Mouse (Mus musculus): ENCODE measurements at regions not wholly inside any gene's neighbourhood (a gene's known extent, or its start where the extent isn't known, plus 50 kb on each side); places are given as distances from the start of the nearest gene placed in this dataset.

- no peak for DNase-seq (ENCODE audit: low spot score in 2 of 2)
These were observed 189.3 kb upstream of the Jade1 start for GRCm38 (mm10) chr3:41366264-41366663.

DNA sequence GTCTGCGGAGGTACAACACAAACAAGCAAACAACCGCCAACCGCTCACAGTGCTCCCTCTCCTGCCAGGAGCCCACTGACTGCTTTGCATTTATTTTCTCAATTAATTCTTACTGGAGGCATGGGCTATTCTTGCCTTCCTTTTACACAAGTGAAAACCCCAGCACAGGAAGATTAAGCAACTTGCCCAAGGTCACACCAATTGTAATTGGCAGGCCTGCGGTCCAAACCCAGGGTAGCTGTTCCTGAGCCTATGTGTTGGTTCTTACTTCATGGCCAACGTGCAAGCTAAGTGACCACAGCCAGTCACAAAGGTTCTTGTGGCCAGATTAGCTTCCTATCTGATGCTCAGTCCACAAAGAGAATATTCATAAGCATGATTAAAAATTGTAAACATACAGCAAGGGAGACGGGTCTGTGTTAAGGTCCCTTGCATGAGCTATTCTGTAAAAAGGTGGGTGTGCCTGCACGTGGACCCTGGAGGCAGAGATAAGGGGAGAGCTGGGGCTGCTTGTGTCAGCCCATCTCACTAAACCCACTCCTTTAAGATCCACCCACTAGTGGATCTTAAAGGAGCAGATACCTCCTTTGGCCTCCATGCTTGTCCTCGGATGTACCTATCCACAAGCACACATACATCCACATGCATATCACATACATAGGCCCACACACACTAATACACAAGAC lies 190.2 kb upstream of the Jade1 start:
- DNase-seq (ENCODE audit: low spot score in 2 of 2): no peak

GRCm38 (mm10) chr3:41363947-41364346 lies 191.6 kb upstream of the Jade1 start:
- no peak for DNase-seq (ENCODE audit: low spot score in 2 of 2)

GRCm38 (mm10) chr3:41360231-41360630 lies 195.3 kb upstream of the Jade1 start:
- no peak for DNase-seq (ENCODE audit: low spot score in 2 of 2)

- DNase-seq (ENCODE audit: low spot score in 2 of 2): no peak
These were observed 196.1 kb upstream of the Jade1 start for GRCm38 (mm10) chr3:41359458-41359857.

- DNase-seq (ENCODE audit: low spot score in 2 of 2): no peak
These were observed 202.5 kb upstream of the Jade1 start for GRCm38 (mm10) chr3:41353021-41353420.

DNA sequence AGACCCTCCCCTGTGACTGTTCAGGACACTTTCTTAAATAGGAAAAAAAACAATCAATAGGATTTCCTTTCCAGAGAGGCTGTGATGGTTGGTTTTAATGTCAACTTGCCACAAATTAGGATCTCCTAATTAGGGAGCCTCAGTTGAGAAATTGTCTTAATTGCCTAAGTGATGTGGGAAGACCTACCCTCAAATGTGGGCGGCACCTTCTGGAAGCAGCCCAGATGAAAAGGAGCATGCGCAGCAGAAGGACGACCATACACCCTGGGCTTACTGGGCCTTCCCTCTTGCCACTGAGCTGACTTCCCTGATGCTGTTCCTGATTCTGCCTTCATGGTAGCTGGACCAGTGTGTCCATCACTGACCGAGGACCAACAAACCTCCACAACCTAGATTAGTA lies 203.7 kb upstream of the Jade1 start:
- no peak for DNase-seq (ENCODE audit: low spot score in 2 of 2)

- DNase-seq (ENCODE audit: low spot score in 2 of 2): no peak
These were observed 204.3 kb upstream of the Jade1 start for GRCm38 (mm10) chr3:41351091-41351685.

DNA sequence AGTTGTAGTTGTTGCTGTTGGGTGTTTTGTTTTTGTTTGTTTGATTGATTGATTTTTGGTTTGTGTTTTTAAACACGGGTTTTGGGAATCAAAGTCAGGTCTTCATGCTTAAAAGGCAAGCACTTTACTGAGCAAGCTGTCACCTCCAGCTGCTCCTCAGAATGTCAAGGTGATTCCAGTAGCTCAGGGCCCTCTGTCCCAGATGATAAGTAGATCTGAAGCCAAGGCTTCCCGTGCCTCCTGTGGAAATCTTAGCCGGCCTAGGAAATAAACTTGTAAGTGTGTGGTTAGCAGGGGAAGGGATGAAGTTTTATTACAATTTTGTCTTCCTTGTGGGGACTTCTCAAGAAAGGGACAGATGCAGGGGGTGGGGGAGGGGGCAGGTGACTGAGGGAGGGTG lies 205.2 kb upstream of the Jade1 start:
- DNase-seq (ENCODE audit: low spot score in 2 of 2): no peak

DNA sequence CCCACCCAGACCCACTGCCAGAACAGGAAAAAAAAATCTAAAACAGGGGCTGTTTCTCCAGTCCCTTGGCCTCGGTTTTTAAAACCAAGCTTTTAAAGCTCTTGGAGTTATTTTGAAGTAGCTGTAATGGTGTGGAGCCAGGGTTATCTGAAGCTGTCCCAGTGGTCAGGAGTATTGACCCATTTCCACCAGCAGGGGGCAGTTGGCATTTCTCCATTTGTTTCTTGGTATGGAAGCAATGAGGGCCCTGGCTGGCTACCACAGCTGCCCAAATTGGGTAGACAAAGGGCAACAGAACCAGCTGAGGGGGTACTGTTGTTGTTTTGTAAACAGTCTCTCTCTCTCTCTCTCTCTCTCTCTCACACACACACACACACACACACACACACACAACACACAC lies 206.7 kb upstream of the Jade1 start:
- DNase-seq (ENCODE audit: low spot score in 2 of 2): no peak

GRCm38 (mm10) chr3:41346863-41347262 lies 208.7 kb upstream of the Jade1 start:
- no peak for DNase-seq (ENCODE audit: low spot score in 2 of 2)

DNA sequence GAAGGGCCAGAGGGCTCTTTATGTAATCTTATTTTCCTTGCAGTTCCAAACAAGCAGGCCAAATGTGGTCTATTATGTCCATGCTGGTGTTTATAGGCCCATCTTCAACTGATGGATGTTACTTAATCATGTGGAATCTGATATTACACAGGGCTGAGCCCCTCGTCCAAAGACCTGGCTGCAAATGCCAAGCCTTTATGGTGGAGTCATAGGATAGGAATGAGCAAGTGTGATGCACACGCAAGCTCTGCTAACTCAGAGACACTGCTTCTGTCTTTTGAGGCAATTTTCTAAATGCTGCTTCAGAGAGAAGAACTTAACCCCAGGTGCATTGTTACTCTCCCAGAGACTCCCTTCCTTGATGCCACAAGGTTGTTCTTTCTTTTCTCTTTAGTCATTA lies 212.1 kb upstream of the Jade1 start:
- no peak for DNase-seq (ENCODE audit: low spot score in 2 of 2)

- no peak for DNase-seq (ENCODE audit: low spot score in 2 of 2)
These were observed 223.1 kb upstream of the Jade1 start for GRCm38 (mm10) chr3:41332481-41332880.

DNA sequence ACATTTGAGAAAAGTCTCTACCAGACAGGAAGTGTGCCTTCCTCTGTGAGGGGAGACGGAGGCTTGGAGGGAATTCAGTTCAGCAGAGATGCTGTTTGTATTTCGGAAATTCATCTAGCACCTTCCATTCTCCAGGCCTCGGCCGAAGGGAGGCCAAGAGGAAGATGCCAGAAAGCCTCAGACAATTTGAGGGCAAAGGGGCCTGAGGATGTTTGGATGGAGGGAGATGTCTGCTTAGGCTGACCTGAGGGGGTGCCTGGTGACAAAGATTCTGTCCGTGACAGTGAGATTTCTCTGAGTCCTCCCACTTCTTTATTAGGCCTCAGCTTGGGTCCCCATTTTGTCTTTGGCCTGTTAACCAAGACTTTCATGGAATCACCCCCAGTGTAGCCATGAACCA lies 225.2 kb upstream of the Jade1 start:
- DNase-seq (ENCODE audit: low spot score in 2 of 2): no peak

DNA sequence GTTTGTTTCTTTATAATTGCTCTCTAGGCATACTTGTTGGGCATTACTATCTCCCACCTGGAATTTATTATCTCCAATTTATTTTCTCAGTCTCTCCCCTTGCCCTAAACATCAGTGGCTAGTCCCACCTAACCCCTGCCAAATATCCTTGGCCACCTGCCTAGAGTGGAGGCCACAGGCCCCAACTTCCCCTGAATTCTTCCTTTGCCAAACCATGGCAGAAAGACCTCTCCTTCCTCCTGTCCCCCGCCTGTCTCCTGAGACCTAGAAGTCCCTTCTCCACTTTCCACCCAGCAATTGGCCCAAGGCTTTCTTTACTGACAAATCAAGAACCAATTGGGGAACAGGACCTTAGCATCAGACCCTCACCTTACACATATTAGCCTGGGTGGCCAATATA lies 226.7 kb upstream of the Jade1 start:
- no peak for DNase-seq (ENCODE audit: low spot score in 2 of 2)

DNA sequence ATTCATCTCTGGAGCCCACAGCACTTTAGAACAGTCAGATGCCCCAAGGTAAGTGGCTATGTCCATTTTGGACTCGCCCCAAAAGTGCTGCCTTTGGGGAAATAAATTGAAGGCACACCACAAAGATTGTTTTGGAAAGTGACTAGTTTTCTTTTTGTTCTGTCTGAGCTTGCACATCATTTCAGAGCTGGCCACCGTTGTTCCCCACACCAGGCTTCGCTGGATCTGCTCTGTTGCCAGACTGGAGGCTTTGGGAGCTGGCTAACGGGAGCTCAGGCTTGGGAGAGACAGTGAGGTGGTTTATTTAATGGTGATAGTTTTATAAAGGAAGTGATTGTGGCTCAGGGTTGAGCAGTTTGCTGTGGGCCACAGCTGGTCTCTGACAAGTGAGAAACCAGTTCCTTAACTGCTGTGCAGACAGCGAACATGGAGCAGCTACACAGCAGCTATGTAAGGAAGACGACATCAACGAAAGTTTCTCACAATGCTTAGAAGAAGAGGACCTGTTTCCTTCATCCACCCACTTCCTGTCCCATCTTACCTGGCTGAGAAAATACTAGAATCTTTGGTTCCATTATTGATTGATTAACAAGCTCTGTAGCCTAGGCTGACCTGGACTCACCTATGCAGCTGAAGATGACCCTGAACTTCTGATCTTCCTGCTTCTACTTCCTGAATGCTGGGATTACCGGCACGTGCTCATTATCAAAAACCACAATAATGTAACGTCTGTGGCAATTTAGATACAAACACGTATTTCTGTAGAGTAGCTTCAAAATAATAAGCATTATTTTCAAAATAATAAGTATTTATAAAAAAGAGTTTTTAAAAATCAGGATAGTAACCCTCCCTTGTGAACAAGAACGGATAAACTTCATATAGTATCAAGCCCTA lies 229.1 kb upstream of the Jade1 start:
- DNase-seq (ENCODE audit: low spot score in 2 of 2): no peak

- DNase-seq (ENCODE audit: low spot score in 2 of 2): no peak
These were observed 233.7 kb upstream of the Jade1 start for GRCm38 (mm10) chr3:41321808-41322207.

DNA sequence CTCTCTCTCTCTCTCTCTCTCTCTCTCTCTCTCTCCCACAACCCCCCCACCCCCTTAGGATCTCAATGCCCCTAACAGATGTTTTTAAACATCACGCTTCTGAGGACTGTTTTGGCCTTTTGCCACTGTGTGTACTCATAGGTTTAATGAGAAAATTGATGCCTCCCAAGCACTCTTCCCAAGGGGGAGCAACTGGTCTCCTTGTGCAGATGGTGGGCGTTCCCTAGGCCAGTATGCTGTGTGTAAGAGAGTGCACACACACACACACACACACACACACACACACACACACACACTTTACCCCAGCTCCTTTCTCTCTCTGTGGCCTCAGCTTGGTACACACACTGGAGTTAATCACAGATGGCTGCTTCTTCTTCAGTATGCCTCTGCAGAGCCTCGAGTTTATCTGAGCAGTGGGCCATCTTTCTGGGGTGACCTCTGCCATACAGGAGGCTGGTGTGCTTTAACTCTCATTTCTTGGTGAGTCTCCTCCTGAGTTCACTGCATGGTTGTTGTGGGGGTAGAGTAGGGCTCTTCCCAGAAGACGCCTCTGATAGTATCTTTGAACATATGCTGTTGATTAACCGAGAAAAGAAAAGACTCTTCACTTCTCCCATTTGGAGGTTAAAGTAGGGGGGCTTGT lies 236.2 kb upstream of the Jade1 start:
- DNase-seq (ENCODE audit: low spot score in 2 of 2): no peak

DNA sequence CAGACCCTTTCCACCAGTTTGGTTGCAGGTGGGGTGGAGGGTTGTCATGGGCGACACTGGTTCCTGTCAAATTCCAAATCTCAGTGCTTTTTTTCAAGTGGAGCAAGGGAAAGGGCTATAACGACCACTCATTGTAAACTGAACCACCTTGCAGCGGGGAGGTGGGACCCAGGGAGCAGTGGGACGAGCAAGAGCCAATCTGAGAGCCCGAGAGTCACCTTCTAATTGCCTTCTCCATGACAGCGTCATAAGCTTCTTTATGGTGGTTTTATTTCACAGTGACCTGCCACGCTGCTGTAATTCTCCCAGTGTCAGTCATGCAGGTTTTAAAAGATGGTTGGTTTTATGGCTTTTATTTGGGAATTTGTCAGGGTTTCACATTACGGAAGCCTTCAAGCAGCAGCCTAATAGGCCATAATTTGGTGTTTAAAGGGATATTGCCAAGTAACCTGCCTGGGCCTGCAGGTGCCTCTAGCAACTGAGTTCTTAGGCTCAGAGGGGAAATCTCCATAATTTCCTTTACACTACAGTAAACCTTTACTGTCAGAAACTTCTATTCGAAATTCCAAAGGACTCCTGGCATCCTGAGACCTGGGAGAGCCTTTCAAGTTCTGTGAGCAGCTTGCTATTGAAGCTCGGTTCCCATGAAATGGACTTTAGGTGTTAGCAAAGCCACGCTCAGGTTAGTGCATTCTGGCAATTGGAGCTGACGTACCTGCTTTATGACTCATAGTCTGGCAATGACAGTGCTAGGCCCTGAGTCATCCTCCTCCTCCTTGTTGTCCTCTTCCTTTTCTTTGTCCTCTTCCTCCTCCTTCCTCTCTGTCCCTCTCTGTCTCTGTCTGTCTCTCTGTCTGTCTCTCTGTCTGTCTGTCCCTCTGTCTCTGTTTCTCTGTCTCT lies 235.6 kb upstream of the Pgrmc2 start:
- no peak for DNase-seq (ENCODE audit: low spot score in 2 of 2)

DNA sequence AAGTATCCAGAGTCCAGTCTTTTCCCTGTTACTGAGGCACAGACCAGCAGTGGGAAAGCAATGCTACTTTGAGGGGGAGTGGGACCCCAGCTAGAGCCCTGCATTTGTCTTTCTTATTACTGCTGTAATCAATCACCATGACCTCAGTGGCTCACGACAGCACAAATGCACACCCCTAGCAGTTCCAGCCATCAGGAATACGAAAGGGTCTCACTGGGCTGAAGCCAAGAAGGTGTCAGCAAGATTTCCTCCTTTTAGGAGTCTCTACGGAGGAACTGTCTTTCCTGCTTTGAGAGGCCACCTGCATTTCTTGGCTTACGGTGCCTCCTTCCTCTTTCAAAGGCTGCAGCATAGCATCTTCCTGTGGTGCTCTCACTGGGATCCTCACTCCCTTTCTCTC lies 234.3 kb upstream of the Pgrmc2 start:
- DNase-seq (ENCODE audit: low spot score in 2 of 2): no peak

- DNase-seq (ENCODE audit: low spot score in 2 of 2): no peak
These were observed 229.6 kb upstream of the Pgrmc2 start for GRCm38 (mm10) chr3:41312492-41312891.
